Mouse (Mus musculus) left cerebral cortex, adult 11 months (tissue): Measurements from ENCODE around the gene Cenph.
"Not testable (repeated sequence)": the region's sequence is repeated elsewhere in the genome, so short reads cannot be mapped to it uniquely, and the experiment has no call there.

Experiments
- DNase-seq: peaks from one replicate; pipeline ENCODE4 v3.0.0; 2022; ENCODE audit warnings: low spot score

The Cenph gene

DNA sequence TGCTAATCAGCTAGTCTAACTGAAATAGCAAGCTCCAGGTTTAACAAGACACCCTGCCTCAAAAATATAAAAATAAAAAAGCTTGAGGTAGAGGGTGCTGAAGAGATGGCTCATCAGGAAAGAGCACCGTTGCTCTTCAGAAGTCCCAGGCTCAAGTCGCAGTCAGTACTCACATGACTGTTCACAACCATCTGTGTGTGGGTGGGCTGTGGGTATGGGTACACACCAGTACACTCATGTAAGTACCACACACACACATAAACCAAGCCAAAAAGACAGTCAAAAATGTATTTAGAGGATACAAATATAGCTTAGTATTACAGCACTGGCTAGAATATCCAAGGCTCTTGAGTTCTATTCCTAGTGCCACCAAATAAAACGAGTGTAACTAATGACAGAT lies 29.6 kb downstream of the Cenph start:
- peak; percentile 37 for DNase-seq

- peak; percentile 93 for DNase-seq
These were observed 31.5 kb downstream of the Cenph start, which contains the start of gene Mrps36 for GRCm38 (mm10) chr13:100744036-100744744. Mrps36 (minus strand) TSS chr13:100744659.

- DNase-seq: no peak
These were observed 32.2 kb downstream of the Cenph start for GRCm38 (mm10) chr13:100743346-100744035.

DNA sequence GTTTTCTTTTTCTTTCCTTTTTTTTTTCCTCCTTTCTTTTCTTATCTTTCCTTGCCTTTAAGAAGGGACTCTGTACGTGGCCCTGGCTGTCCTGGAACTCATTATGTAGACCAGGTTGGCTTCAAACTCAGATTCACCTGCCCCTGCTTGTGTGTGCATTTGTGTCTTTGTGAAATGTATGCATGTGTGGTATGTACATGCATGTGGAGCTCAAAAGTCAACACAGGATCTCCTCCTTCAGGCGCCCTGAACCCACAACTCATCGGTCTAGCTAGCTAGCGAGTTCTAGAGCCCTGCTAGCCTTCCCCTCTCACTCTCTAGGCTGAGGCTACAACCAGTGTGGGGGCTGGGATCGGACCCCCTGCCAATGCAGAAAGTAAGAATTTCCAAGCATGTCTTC lies 32.9 kb downstream of the Cenph start:
- DNase-seq: no peak

DNA sequence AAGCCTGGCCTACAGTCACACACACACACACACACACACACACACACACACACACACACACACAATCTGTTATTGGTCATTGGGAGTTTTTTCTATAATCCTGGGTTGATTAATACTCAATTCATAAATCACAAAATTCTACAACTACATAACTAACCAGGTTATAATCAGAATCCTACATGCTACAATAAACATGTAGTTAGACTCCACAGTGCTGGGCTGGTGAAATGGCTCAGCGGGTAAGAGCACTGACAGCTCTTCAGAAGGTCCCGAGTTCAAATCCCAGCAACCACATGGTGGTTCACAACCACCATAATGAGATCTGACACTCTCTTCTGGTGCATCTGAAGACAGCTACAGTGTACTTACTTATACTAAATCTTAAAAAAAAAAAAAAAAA lies 42.9 kb downstream of the Cenph start:
- no peak for DNase-seq

DNA sequence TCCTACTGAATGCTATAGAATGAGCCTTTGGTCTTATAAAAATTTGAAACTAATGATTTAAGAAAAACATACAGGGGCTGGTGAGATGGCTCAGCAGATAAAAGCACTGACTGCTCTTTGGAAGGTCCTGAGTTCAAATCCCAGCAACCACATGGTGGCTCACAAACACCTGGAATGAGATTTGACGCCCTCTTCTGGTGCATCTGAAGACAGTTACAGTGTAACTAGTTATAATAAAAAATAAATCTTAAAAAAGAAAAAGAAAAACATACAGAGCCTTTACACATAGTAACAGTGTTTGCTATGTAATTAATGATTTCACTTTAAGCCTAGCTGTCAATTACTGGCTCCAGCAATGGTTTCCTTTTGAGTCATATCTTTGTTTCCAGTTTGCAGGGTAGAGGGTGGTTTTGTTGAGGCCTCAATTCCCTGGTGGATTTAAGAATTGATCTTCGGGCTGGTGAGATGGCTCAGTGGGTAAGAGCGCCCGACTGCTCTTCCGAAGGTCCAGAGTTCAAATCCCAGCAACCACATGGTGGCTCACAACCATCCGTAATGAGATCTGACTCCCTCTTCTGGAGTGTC lies 44.1 kb downstream of the Cenph start:
- not testable (repeated sequence) for DNase-seq

- peak; percentile 86 for DNase-seq
These were observed 44.9 kb downstream of the Cenph start, which contains the start of gene Cdk7 for GRCm38 (mm10) chr13:100730861-100731176. Cdk7 (minus strand) TSS chr13:100730939.

- DNase-seq: no peak
These were observed 45.4 kb downstream of the Cenph start for GRCm38 (mm10) chr13:100730153-100730860.

GRCm38 (mm10) chr13:100728530-100728929 lies 47.2 kb downstream of the Cenph start:
- DNase-seq: not testable (repeated sequence)

DNA sequence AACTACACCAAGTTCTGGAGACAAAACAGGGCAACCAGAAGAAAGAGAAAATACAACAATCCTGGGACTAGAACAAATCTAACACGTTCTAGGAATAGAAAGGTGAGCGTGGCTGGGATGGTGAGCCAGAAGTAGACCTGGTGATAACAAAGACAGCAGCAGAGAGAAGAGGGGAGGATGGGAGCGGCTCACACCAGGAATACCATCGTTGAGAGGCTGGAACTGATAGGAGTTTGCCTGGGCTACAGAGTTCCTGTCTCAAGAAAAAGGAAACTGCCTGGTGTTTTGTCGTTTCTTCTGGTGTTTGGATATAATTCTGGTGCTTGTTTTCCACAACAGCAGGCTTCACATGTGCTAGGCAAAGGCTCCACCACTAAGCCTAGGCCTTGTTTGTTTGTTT lies 47.6 kb downstream of the Cenph start:
- DNase-seq: no peak

DNA sequence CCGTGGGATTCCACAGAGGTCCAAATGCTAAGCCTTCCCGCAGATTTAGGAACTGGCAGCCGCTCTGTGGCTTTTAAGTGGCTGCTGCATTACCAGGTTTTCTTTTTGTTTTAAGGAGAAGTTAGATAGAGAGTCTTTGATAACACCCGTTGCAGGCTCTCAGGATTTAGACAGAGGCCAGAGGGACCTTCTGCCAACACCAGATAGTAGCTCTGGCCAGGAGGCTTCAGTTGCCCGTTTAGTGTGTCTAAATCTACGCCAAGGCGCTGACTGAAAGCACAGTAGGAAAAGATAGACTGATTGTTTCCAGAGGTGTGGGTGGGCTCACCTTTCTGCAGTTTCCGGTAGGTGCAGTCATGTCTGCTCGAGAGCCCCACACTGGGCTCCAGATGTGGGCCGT lies 50.5 kb downstream of the Cenph start:
- DNase-seq: no peak

GRCm38 (mm10) chr13:100724051-100724754 lies 51.5 kb downstream of the Cenph start:
- DNase-seq: no peak

DNA sequence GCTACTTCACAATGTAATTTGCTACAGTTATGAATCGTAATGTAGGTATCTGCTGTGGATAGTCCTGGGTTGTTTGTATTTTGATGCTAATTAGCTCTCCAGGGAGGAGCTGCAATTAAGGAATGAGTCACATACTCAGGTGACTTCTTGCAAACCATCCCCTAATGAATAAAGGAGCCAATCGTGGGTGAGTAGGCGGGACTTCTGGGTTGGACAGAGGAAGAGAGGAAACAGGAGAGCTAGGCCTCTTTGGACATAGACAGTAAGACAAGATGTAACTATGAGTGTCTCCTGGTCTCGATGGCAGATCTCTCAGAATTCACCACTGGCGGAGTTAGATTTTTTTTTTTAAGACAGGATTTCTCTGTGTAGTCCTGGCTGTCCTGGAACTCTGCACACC lies 54.0 kb downstream of the Cenph start:
- DNase-seq: no peak

GRCm38 (mm10) chr13:100715467-100715866 lies 60.2 kb downstream of the Cenph start:
- no peak for DNase-seq
